Mouse (Mus musculus): ENCODE measurements around the gene Wdr18. TPM values are rescaled to one million over a fixed set of nuclear protein-coding genes. Genes with fewer than 3 reads are reported as not detected.
A peak's percentile ranks its signal among the peaks of the same experiment; 100 is the strongest.

Wdr18 gene
- polyA plus RNA-seq, 1 experiment from 2014 or later: 107 TPM

GRCm38 (mm10) chr10:79984195-79984816, 24.4 kb downstream of the Wdr18 start, which contains the start of gene Tmem259:
Gene Tmem259, minus strand, starts transcription at chr10:79984330.
- H3K4me2 ChIP-seq (replicated peaks; ENCODE audit: low read depth, low read length): peak within 1 kb of the TSS; percentile 74
- ATAC-seq (ENCODE audit: insufficient number of reproducible peaks, insufficient read depth, low FRiP score, low read depth): peak; percentile 70
- WGBS: under 1% methylated on average over 46 of the region's 49 CpGs

GRCm38 (mm10) chr10:79984871-79985270, 24.9 kb downstream of the Wdr18 start:
- Histone ChIP-seq H3K4me1 (ENCODE audit: control insufficient read depth, insufficient read depth, low read length) (peaks cover 37% of the 10 kb centered on the region), H3K36me3 (ENCODE audit: control insufficient read depth, insufficient read depth, low read length) (no peaks in the 10 kb centered on the region), H3K4me2 (replicated peaks; ENCODE audit: low read depth, low read length) (peak overlapping the region; percentile 74), H3K27ac (ENCODE audit: low read length) (peak overlapping the region; percentile 98), H3K4me3 (ENCODE audit: low read depth, low read length) (peak overlapping the region; percentile 75), H3K9me3 (ENCODE audit: control insufficient read depth, low read depth, low read length) (no peaks in the 10 kb centered on the region), H3K27me3 (ENCODE audit: control insufficient read depth, insufficient read depth, low read length) (no peaks in the 10 kb centered on the region), H3K9ac (replicated peaks; ENCODE audit: low read depth, low read length) (peak overlapping the region; percentile 96)
- WGBS: under 1% methylated on average over 22 of the region's 22 CpGs
- peak; percentile 90 for ATAC-seq (ENCODE audit: insufficient number of reproducible peaks, insufficient read depth, low FRiP score, low read depth)

More at GRCm38 (mm10) chr10:79984195-79984816, 24.4 kb downstream of the Wdr18 start, which contains the start of gene Tmem259:
- H3K9me3 ChIP-seq (ENCODE audit: control insufficient read depth, low read depth, low read length): no peaks in the 10 kb centered on the region
- H3K27me3 ChIP-seq (ENCODE audit: control insufficient read depth, insufficient read depth, low read length): no peaks in the 10 kb centered on the region
- H3K27ac ChIP-seq (ENCODE audit: low read length): peak within 1 kb of the TSS; percentile 98
- H3K4me3 ChIP-seq (ENCODE audit: low read depth, low read length): peak within 1 kb of the TSS; percentile 75
- peaks cover 31% of the 10 kb centered on the region for H3K4me1 ChIP-seq (ENCODE audit: control insufficient read depth, insufficient read depth, low read length)
- peaks cover 2% of the 10 kb centered on the region for H3K36me3 ChIP-seq (ENCODE audit: control insufficient read depth, insufficient read depth, low read length)
- H3K9ac ChIP-seq (replicated peaks; ENCODE audit: low read depth, low read length): peak within 1 kb of the TSS; percentile 96

- Histone ChIP-seq H3K27ac (ENCODE audit: low read length) (peak overlapping the region; percentile 98), H3K36me3 (ENCODE audit: control insufficient read depth, insufficient read depth, low read length) (no peaks in the 10 kb centered on the region; the same call in 1 of the 2 replicates), H3K4me3 (ENCODE audit: low read depth, low read length) (peak overlapping the region; percentile 75), H3K4me1 (ENCODE audit: control insufficient read depth, insufficient read depth, low read length) (peaks cover 39% of the 10 kb centered on the region), H3K9me3 (ENCODE audit: control insufficient read depth, low read depth, low read length) (no peaks in the 10 kb centered on the region), H3K27me3 (ENCODE audit: control insufficient read depth, insufficient read depth, low read length) (no peaks in the 10 kb centered on the region), H3K9ac (replicated peaks; ENCODE audit: low read depth, low read length) (peak overlapping the region; percentile 55), H3K4me2 (replicated peaks; ENCODE audit: low read depth, low read length) (peak overlapping the region; percentile 53)
- ATAC-seq (ENCODE audit: insufficient number of reproducible peaks, insufficient read depth, low FRiP score, low read depth): no peak
- 3% methylated on average over 35 of the region's 35 CpGs for WGBS
These were observed 25.6 kb downstream of the Wdr18 start for GRCm38 (mm10) chr10:79985334-79986231.

GRCm38 (mm10) chr10:79986232-79986878, 26.4 kb downstream of the Wdr18 start:
- no peaks in the 10 kb centered on the region; the same call in 1 of the 2 replicates for H3K36me3 ChIP-seq (ENCODE audit: control insufficient read depth, insufficient read depth, low read length)
- WGBS: 26% methylated on average over 6 of the region's 6 CpGs
- H3K4me1 ChIP-seq (ENCODE audit: control insufficient read depth, insufficient read depth, low read length): peaks cover 44% of the 10 kb centered on the region
- peak overlapping the region; percentile 53 for H3K4me2 ChIP-seq (replicated peaks; ENCODE audit: low read depth, low read length)
- H3K4me3 ChIP-seq (ENCODE audit: low read depth, low read length): peak overlapping the region; percentile 75
- peak overlapping the region; percentile 37; the same call in 1 of the 2 replicates for H3K9ac ChIP-seq (replicated peaks; ENCODE audit: low read depth, low read length)
- H3K27me3 ChIP-seq (ENCODE audit: control insufficient read depth, insufficient read depth, low read length): no peaks in the 10 kb centered on the region
- peaks cover 3% of the 10 kb centered on the region; the same call in 1 of the 2 replicates for H3K9me3 ChIP-seq (ENCODE audit: control insufficient read depth, low read depth, low read length)
- peak overlapping the region; percentile 98 for H3K27ac ChIP-seq (ENCODE audit: low read length)
- no peak for ATAC-seq (ENCODE audit: insufficient number of reproducible peaks, insufficient read depth, low FRiP score, low read depth)

- Histone ChIP-seq H3K4me2 (replicated peaks; ENCODE audit: low read depth, low read length) (peak overlapping the region; percentile 53), H3K27ac (ENCODE audit: low read length) (peak overlapping the region; percentile 98), H3K9me3 (ENCODE audit: control insufficient read depth, low read depth, low read length) (peaks cover 7% of the 10 kb centered on the region; the same call in 1 of the 2 replicates), H3K4me1 (ENCODE audit: control insufficient read depth, insufficient read depth, low read length) (peaks cover 44% of the 10 kb centered on the region), H3K4me3 (ENCODE audit: low read depth, low read length) (peak overlapping the region; percentile 76; the same call in 1 of the 2 replicates), H3K9ac (replicated peaks; ENCODE audit: low read depth, low read length) (no peak overlapping the region), H3K36me3 (ENCODE audit: control insufficient read depth, insufficient read depth, low read length) (peaks cover 5% of the 10 kb centered on the region; the same call in 1 of the 2 replicates), H3K27me3 (ENCODE audit: control insufficient read depth, insufficient read depth, low read length) (no peaks in the 10 kb centered on the region)
- no peak for ATAC-seq (ENCODE audit: insufficient number of reproducible peaks, insufficient read depth, low FRiP score, low read depth)
- WGBS: 4% methylated on average over 11 of the region's 11 CpGs
These were observed 27.0 kb downstream of the Wdr18 start for GRCm38 (mm10) chr10:79986963-79987362.

GRCm38 (mm10) chr10:79987771-79988505, 28.0 kb downstream of the Wdr18 start:
- Histone ChIP-seq H3K27me3 (ENCODE audit: control insufficient read depth, insufficient read depth, low read length) (no peaks in the 10 kb centered on the region), H3K36me3 (ENCODE audit: control insufficient read depth, insufficient read depth, low read length) (peaks cover 11% of the 10 kb centered on the region; the same call in 1 of the 2 replicates), H3K4me2 (replicated peaks; ENCODE audit: low read depth, low read length) (peak overlapping the region; percentile 53), H3K9ac (replicated peaks; ENCODE audit: low read depth, low read length) (peak overlapping the region; percentile 85), H3K27ac (ENCODE audit: low read length) (peak overlapping the region; percentile 98), H3K4me1 (ENCODE audit: control insufficient read depth, insufficient read depth, low read length) (peaks cover 37% of the 10 kb centered on the region), H3K4me3 (ENCODE audit: low read depth, low read length) (peak overlapping the region; percentile 76), H3K9me3 (ENCODE audit: control insufficient read depth, low read depth, low read length) (peaks cover 7% of the 10 kb centered on the region; the same call in 1 of the 2 replicates)
- no peak for ATAC-seq (ENCODE audit: insufficient number of reproducible peaks, insufficient read depth, low FRiP score, low read depth)
- WGBS: 9% methylated on average over 27 of the region's 27 CpGs

GRCm38 (mm10) chr10:79988506-79989271, 28.7 kb downstream of the Wdr18 start, which contains the start of gene Cnn2:
Gene Cnn2, plus strand, starts transcription at chr10:79988584.
- peak; percentile 26; the same call in 1 of the 2 replicates for ATAC-seq (ENCODE audit: insufficient number of reproducible peaks, insufficient read depth, low FRiP score, low read depth)
- H3K4me1 ChIP-seq (ENCODE audit: control insufficient read depth, insufficient read depth, low read length): peaks cover 32% of the 10 kb centered on the region
- whole genome bisulfite sequencing: under 1% methylated on average over 57 of the region's 59 CpGs

More at GRCm38 (mm10) chr10:79988506-79989271, 28.7 kb downstream of the Wdr18 start, which contains the start of gene Cnn2:
- Histone ChIP-seq H3K9me3 (ENCODE audit: control insufficient read depth, low read depth, low read length) (peaks cover 7% of the 10 kb centered on the region; the same call in 1 of the 2 replicates), H3K4me3 (ENCODE audit: low read depth, low read length) (peak within 1 kb of the TSS; percentile 76), H3K9ac (replicated peaks; ENCODE audit: low read depth, low read length) (peak within 1 kb of the TSS; percentile 85), H3K36me3 (ENCODE audit: control insufficient read depth, insufficient read depth, low read length) (peaks cover 18% of the 10 kb centered on the region), H3K4me2 (replicated peaks; ENCODE audit: low read depth, low read length) (peak within 1 kb of the TSS; percentile 53), H3K27ac (ENCODE audit: low read length) (peak within 1 kb of the TSS; percentile 98), H3K27me3 (ENCODE audit: control insufficient read depth, insufficient read depth, low read length) (no peaks in the 10 kb centered on the region)
